Mouse (Mus musculus) bone marrow, adult 2 months (tissue): ENCODE measurements at regions not wholly inside any gene's neighbourhood (a gene's known extent, or its start where the extent isn't known, plus 50 kb on each side); places are given as distances from the start of the nearest gene placed in this dataset.

Experiments
- H3K27ac ChIP-seq: fragments of 200-500 bp; 2 replicates; pipeline ENCODE4 v1.5.1; 2012; ENCODE audit warnings: low read depth, mild to moderate bottlenecking, control low read depth, inconsistent platforms, low read length; ENCODE audit not compliant: control insufficient read depth, poor library complexity, insufficient read depth
- H3K4me1 ChIP-seq: fragments of 200-500 bp; 2 replicates; pipeline ENCODE4 v1.6.1; 2011; ENCODE audit warnings: low read length; ENCODE audit not compliant: control insufficient read depth, insufficient read depth
- H3K4me3 ChIP-seq: fragments of 200-500 bp; replicated peaks from 2 replicates; pipeline ENCODE3; 2011; ENCODE audit warnings: mild to moderate bottlenecking, low read depth, low read length, control low read depth; ENCODE audit not compliant: control insufficient read depth
- CTCF ChIP-seq: fragments of 200-500 bp; IDR thresholded peaks from 2 replicates; pipeline ENCODE4 v1.5.1; 2011; ENCODE audit warnings: low read length, control low read depth; ENCODE audit not compliant: control insufficient read depth, insufficient read depth
- POLR2A ChIP-seq: fragments of 200-500 bp; IDR thresholded peaks from 2 replicates; pipeline ENCODE4 v1.6.1; 2011; ENCODE audit warnings: low read depth, mild to moderate bottlenecking, control low read depth, low read length, borderline replicate concordance; ENCODE audit not compliant: control insufficient read depth
- WGBS: fragments of 180-500 bp; shearing (Covaris S2); methylation state at CpG from one replicate; pipeline ENCODE4 v1.1.7; 2018; 5-methylcytosine and 5-hydroxymethylcytosine counted together

DNA sequence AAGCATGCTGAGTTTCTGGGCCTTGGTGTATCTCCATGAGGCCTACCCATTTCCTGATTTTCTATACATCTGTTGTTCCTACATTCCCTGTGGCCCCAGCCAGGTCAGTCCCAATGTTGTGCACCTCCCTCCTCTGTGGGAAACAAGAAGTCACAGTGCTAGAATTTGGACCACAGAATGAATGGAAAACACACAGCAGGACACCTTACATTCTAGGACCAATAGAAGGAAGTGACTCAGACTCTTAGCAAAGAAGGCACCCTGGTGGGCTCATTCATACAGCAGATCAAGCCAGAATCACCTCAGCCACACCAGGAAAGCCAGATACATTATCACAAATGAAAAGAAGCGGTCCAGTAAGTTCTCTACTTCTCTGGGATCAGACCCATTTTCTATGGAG lies 394.2 kb upstream of the Hs6st1 start:
- Histone ChIP-seq H3K4me3 (no peak overlapping the region), H3K4me1 (no peaks in the 10 kb centered on the region), H3K27ac (no peak overlapping the region)
- no peak for TF ChIP-seq CTCF
- no peak for TF ChIP-seq POLR2A
- WGBS, result 77% methylated on average over 1 of the region's 1 CpGs

DNA sequence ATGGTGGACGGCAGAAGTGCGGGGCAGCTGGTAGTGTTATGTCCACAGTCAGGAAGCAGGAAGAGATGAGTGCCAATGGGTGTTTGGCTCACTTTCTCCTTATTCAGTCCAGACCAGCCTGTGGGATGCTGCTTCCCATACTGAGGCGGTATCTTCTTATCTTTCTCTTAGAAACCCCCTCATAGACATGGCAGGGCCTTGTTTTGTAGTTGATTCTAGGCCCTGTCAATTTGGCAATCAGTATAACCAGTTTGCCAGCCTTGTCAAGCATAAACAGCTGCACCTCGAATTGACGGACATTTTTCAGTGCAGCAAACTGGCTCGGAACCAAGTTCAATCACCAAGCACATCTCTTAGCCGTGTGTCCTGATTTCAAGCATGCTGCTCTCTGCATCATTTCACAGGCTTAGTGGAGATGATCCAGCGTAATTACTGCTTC lies 385.7 kb upstream of the Hs6st1 start:
- no peak overlapping the region for H3K4me3 ChIP-seq
- H3K4me1 ChIP-seq, result no peaks in the 10 kb centered on the region
- TF ChIP-seq POLR2A, result no peak
- TF ChIP-seq CTCF, result no peak
- no peak overlapping the region for H3K27ac ChIP-seq
- 77% methylated on average over 8 of the region's 8 CpGs for WGBS

DNA sequence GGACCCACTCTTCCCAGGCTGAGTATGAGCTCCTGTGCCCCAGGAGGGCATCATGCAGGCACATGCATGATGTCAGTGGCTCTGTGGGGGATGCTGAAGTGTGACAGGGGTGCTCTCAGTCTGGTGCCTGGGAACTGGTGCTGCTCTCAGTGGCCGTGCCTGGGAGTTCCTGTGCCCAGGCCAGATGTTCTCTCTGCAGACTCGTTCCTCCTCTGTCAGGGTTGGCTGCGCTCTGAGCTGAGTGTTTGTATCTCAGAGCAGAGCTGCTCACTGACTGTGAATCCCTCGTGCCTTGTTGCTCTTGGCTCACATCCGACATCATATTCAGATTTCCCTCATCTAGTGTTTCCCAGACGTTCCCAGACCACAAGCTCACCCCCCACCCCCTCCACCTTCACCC lies 382.5 kb upstream of the Hs6st1 start:
- no peak for TF ChIP-seq CTCF
- TF ChIP-seq POLR2A, result no peak
- Histone ChIP-seq H3K27ac (no peak overlapping the region), H3K4me3 (no peak overlapping the region), H3K4me1 (no peaks in the 10 kb centered on the region)
- 55% methylated on average over 6 of the region's 6 CpGs for WGBS

DNA sequence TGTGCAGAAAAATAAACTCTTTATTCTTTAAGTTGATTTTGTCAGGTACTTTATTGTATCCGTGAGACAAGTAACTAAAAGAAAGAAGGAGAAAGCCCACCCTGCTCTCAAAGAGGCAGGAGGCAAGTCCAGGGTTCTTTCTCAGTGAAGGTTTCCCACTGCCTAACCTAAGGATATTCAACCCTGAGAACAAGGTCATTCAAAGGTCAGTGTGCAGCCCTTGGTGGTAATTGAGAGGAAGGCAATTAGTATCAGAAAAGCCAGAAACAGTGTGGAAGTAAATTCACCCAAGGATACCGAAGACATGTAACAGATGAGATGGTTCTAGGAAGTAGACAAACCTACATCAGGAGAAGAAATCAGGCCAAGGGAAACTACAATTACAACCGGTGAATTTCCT lies 373.9 kb upstream of the Hs6st1 start:
- Histone ChIP-seq H3K4me3 (no peak overlapping the region), H3K4me1 (no peaks in the 10 kb centered on the region), H3K27ac (no peak overlapping the region)
- WGBS, result 68% methylated on average over 3 of the region's 3 CpGs
- TF ChIP-seq POLR2A (no peak), CTCF (no peak)

DNA sequence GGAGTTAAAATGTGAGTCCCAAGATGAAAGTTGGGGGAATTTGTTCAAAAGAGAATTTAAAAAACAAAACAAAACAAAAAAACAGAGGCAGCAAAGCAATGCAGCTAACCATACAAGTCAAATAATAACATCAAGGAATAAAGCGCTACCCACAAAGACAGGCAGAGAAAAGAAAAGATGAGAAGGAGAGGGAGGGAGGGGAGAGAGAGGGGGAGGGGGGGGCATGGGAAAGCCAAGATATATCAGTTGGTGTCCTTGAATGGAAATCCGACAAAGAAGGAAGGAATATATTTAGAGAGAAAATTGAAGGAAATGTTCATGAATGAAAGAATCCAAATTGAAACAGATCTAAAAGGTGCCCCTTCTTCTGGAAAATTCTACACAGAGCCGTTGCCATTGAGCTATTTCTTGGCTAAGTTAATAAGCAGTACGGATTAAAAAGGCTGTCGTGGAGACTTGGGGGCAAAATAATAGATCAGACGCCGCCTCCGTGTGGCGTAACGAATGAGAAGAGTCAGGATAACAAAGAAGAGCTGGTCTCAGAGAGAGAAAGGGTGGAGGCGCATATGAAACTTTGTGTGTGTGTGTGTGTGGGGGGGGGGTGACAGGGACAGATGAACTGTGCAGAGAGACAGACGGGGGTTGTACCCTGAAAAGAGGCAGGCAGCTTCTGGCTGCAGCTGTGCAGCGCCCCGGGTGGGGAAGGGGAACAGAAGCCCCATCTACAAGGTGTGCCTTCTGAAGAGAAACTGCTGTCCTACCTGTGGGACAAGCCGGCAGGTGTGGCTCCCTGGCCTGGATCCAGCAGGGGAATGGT lies 373.2 kb upstream of the Hs6st1 start:
- 79% methylated on average over 15 of the region's 15 CpGs for WGBS
- Histone ChIP-seq H3K27ac (no peak overlapping the region), H3K4me3 (no peak overlapping the region), H3K4me1 (no peaks in the 10 kb centered on the region)
- TF ChIP-seq POLR2A (no peak), CTCF (no peak)

DNA sequence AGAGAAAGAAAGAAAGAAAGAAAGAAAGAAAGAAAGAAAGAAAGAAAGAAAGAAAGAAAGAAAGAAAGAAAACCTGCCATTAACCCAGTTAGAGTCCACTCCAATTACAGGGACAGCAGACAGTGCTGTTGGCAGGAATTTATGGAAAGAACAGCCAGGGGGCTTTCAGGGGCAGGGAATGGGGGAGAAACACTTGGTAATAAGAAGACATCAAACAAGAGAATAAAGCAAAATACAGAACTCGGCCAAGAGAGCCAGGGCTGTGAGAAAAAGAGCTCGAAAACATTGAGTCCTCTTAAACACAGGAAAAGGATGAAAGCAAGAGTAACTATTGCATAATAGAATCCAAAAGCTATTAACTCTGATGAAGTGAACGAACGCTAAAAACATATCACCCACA lies 371.0 kb upstream of the Hs6st1 start:
- H3K4me1 ChIP-seq, result no peaks in the 10 kb centered on the region
- TF ChIP-seq POLR2A, result no peak
- H3K27ac ChIP-seq, result no peak overlapping the region
- WGBS, result 20% methylated on average over 4 of the region's 4 CpGs
- H3K4me3 ChIP-seq, result no peak overlapping the region

DNA sequence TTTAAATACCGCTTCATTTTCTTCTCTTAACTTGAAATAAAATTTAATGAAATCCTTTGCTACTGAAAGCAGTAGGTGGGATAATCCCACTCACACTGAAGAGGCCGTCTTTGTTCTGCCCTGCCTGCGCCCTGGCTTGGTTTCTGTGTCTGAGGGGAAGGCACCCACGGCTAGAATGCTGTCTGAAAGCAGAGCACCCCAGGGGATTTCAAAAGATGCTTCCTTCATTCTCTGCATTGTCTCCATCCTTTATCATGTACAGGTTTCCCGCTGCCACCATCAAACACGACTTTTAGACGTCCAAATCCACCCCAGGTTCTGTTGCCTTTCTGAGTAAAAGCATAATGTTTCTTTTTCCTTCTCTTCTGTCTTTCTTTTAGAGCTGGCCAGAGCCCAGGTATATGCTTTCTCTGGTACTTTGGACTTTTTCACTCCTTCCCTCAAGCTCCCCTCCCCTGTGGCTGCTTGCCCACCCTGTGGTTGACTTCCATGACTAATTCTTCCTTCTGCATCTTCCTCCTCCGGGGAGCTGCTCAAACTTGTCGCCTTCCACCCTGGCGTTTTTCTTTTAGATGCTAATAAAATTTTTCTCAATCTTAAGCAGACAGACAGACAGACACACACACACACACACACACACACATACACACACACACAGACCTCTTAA lies 370.2 kb upstream of the Hs6st1 start:
- Histone ChIP-seq H3K4me1 (no peaks in the 10 kb centered on the region), H3K27ac (no peak overlapping the region), H3K4me3 (no peak overlapping the region)
- 28% methylated on average over 10 of the region's 10 CpGs for WGBS
- no peak for TF ChIP-seq CTCF
- TF ChIP-seq POLR2A, result no peak

DNA sequence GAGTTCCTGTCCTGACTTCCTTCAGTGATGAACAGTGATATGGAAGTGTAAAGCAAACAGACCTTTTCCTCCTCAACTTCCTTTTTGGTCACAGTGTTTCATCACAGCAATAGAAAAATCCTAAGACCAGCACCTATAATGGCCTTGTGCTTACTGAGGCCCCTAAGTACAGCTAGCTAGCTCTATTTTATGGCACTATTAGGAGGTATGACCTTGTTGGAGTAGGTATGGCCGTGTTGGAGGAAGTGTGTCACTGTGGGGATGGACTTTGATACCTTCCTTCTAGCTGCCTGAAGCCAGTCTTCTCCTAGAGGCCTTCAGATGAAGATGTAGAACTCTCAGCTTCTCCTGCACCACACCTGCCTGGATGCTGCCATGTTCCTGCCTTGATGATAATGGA lies 365.6 kb upstream of the Hs6st1 start:
- H3K4me3 ChIP-seq, result no peak overlapping the region
- H3K27ac ChIP-seq, result no peak overlapping the region
- WGBS, result 30% methylated on average over 1 of the region's 1 CpGs
- H3K4me1 ChIP-seq, result no peaks in the 10 kb centered on the region
- TF ChIP-seq POLR2A (no peak), CTCF (no peak)

DNA sequence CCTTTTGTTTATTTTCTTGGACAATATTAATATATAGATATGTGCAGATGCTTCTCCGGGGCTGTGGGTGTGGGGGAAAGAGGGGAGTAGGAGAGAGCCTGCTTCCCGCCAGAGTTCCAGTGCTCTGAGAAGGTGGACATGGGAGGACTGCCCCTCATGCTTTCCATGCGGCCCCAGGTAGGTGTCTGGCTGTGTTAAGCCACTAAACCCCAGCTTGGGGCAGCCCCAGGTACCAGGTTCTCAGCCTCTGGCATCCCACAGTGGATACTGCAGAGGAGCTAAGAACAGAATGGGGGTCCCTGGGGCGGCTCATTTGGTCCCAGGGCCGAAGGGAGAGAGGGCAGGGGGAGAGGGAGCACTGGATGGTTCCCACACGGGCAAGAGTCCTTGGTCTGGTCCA lies 361.9 kb upstream of the Hs6st1 start:
- Histone ChIP-seq H3K4me1 (no peaks in the 10 kb centered on the region), H3K27ac (no peak overlapping the region), H3K4me3 (no peak overlapping the region)
- TF ChIP-seq CTCF (no peak), POLR2A (no peak)
- 71% methylated on average over 6 of the region's 6 CpGs for WGBS
